ENCODE assay signal across 11 mouse cellular contexts in the genomic region with DNA sequence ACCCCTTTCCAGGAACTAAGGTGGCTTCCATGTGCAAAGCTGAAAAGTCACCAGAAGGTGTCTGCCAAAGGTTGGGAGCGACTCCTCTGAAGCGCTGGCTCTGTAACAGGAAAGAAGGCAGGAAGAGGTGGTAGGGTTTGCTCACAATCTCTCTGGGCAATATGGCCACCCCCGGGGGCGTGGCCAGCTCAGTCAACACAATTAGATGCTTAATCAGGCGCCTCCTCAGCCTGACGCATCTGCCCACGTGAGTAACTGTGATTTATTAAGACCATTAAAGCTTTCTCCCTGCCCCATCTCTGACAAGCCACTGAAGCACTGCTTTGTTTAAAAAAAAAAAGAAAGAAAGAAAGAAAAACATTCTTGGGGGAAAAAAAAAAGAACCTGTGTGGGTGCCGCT. TPM values are rescaled to one million over a fixed set of nuclear protein-coding genes. Genes with fewer than 3 reads are reported as not detected.
DNase-seq lines count a peak whose midpoint lies in the region; ATAC-seq lines count a peak whose summit lies in the region.
"Had no signal": no experiment of that assay in that cellular context is flagged by ENCODE, and none has a peak within 500 bp of the region (broad histone marks: within the 10 kb centered on the region; RNA-seq: fewer than 3 reads in every experiment).

No protein-coding gene starts in this region.

- H3K4me2 ChIP-seq in hindbrain, embryonic 14.5 days (replicated peaks), result no peak overlapping the region

- no peaks in the 10 kb centered on the region for H3K36me3 ChIP-seq in hindbrain, embryonic 10.5 days
- H3K36me3 ChIP-seq in hindbrain, embryonic 14.5 days (replicated peaks; ENCODE audit: control insufficient read depth, insufficient read depth), result no peaks in the 10 kb centered on the region
- H3K36me3 ChIP-seq in limb, embryonic 10.5 days, result no peaks in the 10 kb centered on the region

- WGBS in hindbrain, embryonic 10.5 days, result 66% methylated on average over 8 of the region's 8 CpGs
- WGBS in hindbrain, embryonic 14.5 days, result 45% methylated on average over 8 of the region's 8 CpGs
- 46% methylated on average over 8 of the region's 8 CpGs for WGBS in limb, embryonic 10.5 days

- H3K4me1 ChIP-seq in hindbrain, embryonic 10.5 days (replicated peaks), result peaks cover 52% of the 10 kb centered on the region
- H3K4me1 ChIP-seq in hindbrain, embryonic 14.5 days (replicated peaks; ENCODE audit: control insufficient read depth, insufficient read depth, low read length), result peaks cover 27% of the 10 kb centered on the region
- peaks cover 90% of the 10 kb centered on the region for H3K4me1 ChIP-seq in limb, embryonic 10.5 days

- no peaks in the 10 kb centered on the region for H3K9me3 ChIP-seq in hindbrain, embryonic 10.5 days
- no peaks in the 10 kb centered on the region for H3K9me3 ChIP-seq in hindbrain, embryonic 14.5 days (ENCODE audit: control insufficient read depth, low read length)
- H3K9me3 ChIP-seq in limb, embryonic 10.5 days (replicated peaks), result no peaks in the 10 kb centered on the region

- no peak overlapping the region for H3K9ac ChIP-seq in hindbrain, embryonic 14.5 days

- H3K27ac ChIP-seq in hindbrain, embryonic 10.5 days, result peak overlapping the region; percentile 29; the same call in 1 of the 2 replicates
- no peak overlapping the region for H3K27ac ChIP-seq in hindbrain, embryonic 14.5 days
- peak overlapping the region; percentile 87 for H3K27ac ChIP-seq in limb, embryonic 10.5 days

- DNase-seq in hindbrain, embryonic 10.5 days (ENCODE audit: low spot score), result no peak
- no peak for DNase-seq in hindbrain, embryonic 14.5 days (ENCODE audit: low spot score)
- DNase-seq in A20 (ENCODE audit: low read depth, low spot score), result peak; percentile 90
- DNase-seq in embryo, embryonic 11 days, result peak; percentile 67
- DNase-seq in limb, embryonic 10.5 days (ENCODE audit: low spot score), result no peak
- no peak for DNase-seq in layer of hippocampus, adult 18-20 months (ENCODE audit: low spot score in 2 of 2)
- DNase-seq in lung, postnatal 10 days, result no peak
- no peak for DNase-seq in liver
- DNase-seq: cerebellum, postnatal 25 days; heart, adult 11 months had no signal

- no peak for ATAC-seq in hindbrain, embryonic 14.5 days (ENCODE audit: low FRiP score)
- ATAC-seq: activated CD4-positive, CD25-positive, alpha-beta regulatory T cell, adult 4 months had no signal

- 0 out of 2 replicates have a peak, but pooled peaks cover 1% of the 10 kb centered on the region for H3K27me3 ChIP-seq in hindbrain, embryonic 10.5 days (ENCODE audit: insufficient read depth, poor library complexity, severe bottlenecking)
- H3K27me3 ChIP-seq in hindbrain, embryonic 14.5 days (ENCODE audit: control insufficient read depth, insufficient read depth, low read length), result no peaks in the 10 kb centered on the region
- no peaks in the 10 kb centered on the region for H3K27me3 ChIP-seq in limb, embryonic 10.5 days (ENCODE audit: low read depth, poor library complexity, severe bottlenecking)

- no peak overlapping the region for H3K4me3 ChIP-seq in hindbrain, embryonic 10.5 days
- no peak overlapping the region for H3K4me3 ChIP-seq in hindbrain, embryonic 14.5 days (replicated peaks; ENCODE audit: low read length)
- no peak overlapping the region for H3K4me3 ChIP-seq in limb, embryonic 10.5 days

RNA-seq across cellular contexts. Expression of gene Sorcs2, which starts 22.1 kb away (rescaled TPM):
- 7.5 and 10.5 TPM in 2 replicates for polyA plus RNA-seq in hindbrain, embryonic 10.5 days (2016; fragmentation: Nextera tagmentation; extraction: Ambion mirVana)
- polyA plus RNA-seq in hindbrain, embryonic 14.5 days (2014; fragmentation: Nextera tagmentation; extraction: Ambion mirVana), result 11.5 and 13.0 TPM in 2 replicates
- 6.1 and 8.3 TPM in 2 replicates for polyA plus RNA-seq in limb, embryonic 10.5 days (2016; fragmentation: Nextera tagmentation; extraction: Ambion mirVana)
- 10 to 100 TPM; 41.0 to 49.9 TPM for total RNA-seq in layer of hippocampus, adult 18-20 months (2021)

Comparison
In these comparisons a context has a peak if more than half of its experiments do, and no peak if none do; other contexts are left out.
1. DNase-seq: peak in A20 (single experiment) and embryo, embryonic 11 days (single experiment); none in hindbrain, embryonic 10.5 days (single experiment), hindbrain, embryonic 14.5 days (single experiment), limb, embryonic 10.5 days (single experiment), layer of hippocampus, adult 18-20 months (0 of 2), lung, postnatal 10 days (single experiment) and liver (single experiment).